Comparison of ENCODE assay signal across 17 mouse cellular contexts in genomic region chr7:118279521-118279920, GRCm38 (mm10). TPM values are rescaled to one million over a fixed set of nuclear protein-coding genes. Genes with fewer than 3 reads are reported as not detected.
DNase-seq lines count a peak whose midpoint lies in the region.
"Had no signal": no experiment of that assay in that cellular context is flagged by ENCODE, and none has a peak within 500 bp of the region (broad histone marks: within the 10 kb centered on the region; RNA-seq: fewer than 3 reads in every experiment).

No protein-coding gene starts in this region.

- no peak overlapping the region for H3K4me3 ChIP-seq in macrophage (ENCODE audit: inconsistent target)
- H3K4me3 ChIP-seq: erythroblast, embryonic 14.5 days; gastrocnemius, adult 2 months; heart, embryonic 12.5 days had no signal

- DNase-seq in spleen, postnatal 36 days (ENCODE audit: low spot score in 2 of 2) = peak; percentile 74 to 80
- no peak for DNase-seq in spleen, adult 18-20 months
- DNase-seq in T-cell, adult 2 months (ENCODE audit: low spot score) = peak; percentile 36
- peak; percentile 39 for DNase-seq in thymus, postnatal 4 days
- no peak for DNase-seq in right cerebral cortex, postnatal 10 days (ENCODE audit: low spot score in 2 of 2)
- DNase-seq in layer of hippocampus, postnatal 10 days (ENCODE audit: low spot score in 2 of 2) = no peak
- no peak for DNase-seq in left cerebral cortex, adult 9 months (ENCODE audit: low spot score in 2 of 2)
- DNase-seq: adrenal gland, adult 2 months; cerebellum, adult 11 months; gastrocnemius, adult 2 months; kidney, postnatal 14 days; retina, postnatal 1 day had no signal

- H3K27ac ChIP-seq in macrophage = peak overlapping the region; percentile 84
- H3K27ac ChIP-seq: hindbrain, postnatal 0 days; liver, embryonic 14.5 days had no signal

- no peaks in the 10 kb centered on the region for H3K79me2 ChIP-seq in macrophage (ENCODE audit: inconsistent target)

- WGBS in macrophage (ENCODE audit: missing documents) = 0% methylated on average over 2 of the region's 3 CpGs

- no peaks in the 10 kb centered on the region for H3K36me3 ChIP-seq in macrophage (ENCODE audit: inconsistent target)
- H3K36me3 ChIP-seq: heart, embryonic 12.5 days had no signal

RNA-seq across cellular contexts. Expression of gene Smg1, which starts 36.1 kb away (rescaled TPM):
- total RNA-seq in macrophage (2018; cell fraction: chromatin; rRNA removed) = 100 to 1,000 TPM; 423 to 819 (median 574) TPM
- total RNA-seq in macrophage (2018; cell fraction: cytosol; rRNA removed) = 10 to 100 TPM; 25.8 to 70.7 (median 38.6) TPM
- total RNA-seq in macrophage (2018; cell fraction: nucleus; rRNA removed) = 100 to 1,000 TPM; 184 to 474 (median 262) TPM
- polyA plus RNA-seq in macrophage (2018) = 13.1 to 24.3 TPM (median 20.1 TPM) in 3 replicates
- 10 to 100 TPM; 66.7 to 76.8 TPM for total RNA-seq in layer of hippocampus, postnatal 10 days (2021)

Comparison
In these comparisons a context has a peak if more than half of its experiments do, and no peak if none do; other contexts are left out.
1. DNase-seq: peak in spleen, postnatal 36 days (2 of 2), T-cell, adult 2 months (single experiment) and thymus, postnatal 4 days (single experiment); none in spleen, adult 18-20 months (0 of 2), right cerebral cortex, postnatal 10 days (0 of 2), layer of hippocampus, postnatal 10 days (0 of 2) and left cerebral cortex, adult 9 months (0 of 2).